Mouse (Mus musculus): ENCODE data around the gene Ogdhl. TPM values are rescaled to one million over a fixed set of nuclear protein-coding genes. Genes with fewer than 3 reads are reported as not detected.

Ogdhl gene
- polyA plus RNA-seq (2012; rRNA removed): 0.40 and 0.45 TPM in 2 replicates

DNA sequence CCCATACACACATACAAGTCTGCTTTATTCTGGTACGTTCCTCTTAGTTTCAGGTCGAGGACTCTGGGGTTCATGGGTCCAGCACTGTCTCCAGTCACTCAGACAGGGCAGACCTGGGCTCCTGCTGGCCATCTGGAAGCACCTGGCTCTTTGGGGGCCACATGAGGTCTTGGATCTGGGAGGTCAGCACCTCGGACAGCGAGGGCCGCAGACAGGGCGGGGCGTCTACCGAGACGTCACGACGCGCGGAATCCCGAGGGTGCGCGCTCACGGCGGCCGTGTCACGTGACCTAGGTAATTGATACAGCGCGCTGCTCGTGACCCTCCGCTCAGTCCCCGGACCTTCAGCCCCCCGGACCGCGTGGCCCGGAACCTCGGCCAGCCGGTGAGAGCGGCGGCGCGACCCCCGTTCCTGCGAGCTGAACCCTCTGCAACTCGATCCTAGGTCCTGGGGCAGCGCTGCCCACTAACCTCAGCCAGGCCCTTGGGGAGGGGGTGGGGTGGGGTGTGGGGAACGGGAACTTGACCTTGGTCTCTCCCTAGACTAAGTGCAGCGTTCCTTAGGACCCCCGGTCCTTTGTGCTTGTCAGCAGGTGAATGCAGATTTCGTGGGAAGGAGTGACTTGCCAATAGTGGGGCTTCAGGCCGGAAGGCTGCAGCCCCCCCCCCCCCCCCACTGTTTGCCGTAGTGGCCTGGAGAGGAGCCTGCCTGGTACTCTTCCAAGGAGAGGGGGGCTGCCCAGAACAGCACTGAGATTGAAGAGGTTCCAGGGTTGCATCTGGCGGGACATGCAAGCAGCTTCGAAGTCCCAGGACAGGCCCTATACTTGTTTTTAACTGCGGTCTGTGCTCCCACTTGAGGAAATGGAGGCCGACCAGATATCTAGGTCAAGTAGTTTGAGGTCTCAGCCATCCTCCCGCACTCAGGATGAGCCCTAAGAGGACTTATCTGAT, at the start of gene Ogdhl:
Ogdhl (plus strand) TSS at position 288 of the 954 bp plus-strand sequence.

DNA sequence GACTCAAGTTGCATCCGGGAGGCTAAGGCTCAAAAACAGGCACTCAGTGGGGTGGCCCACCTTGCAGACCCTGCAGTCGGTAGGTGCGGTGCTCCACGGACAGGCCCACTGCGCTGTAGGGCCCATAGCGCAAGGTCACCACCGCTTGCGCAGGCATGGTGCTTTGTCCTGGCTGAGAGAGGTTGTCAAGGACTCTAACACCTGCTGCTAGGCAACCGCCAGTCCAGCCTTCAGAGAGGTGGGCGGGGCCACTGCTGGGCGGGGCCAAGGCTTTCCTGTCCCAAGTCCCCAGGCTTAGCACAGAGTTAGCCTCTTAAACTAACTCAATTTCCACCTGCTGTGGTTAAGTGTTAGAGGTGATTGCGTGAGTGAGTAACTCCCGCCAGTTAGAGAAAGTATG, 66.4 kb downstream of the Ogdhl start, which contains the start of gene 1700024G13Rik:
1700024G13Rik (minus strand) TSS at position 196 of the 400 bp plus-strand sequence.

Other genes with a start within 250 kb of the Ogdhl start
- gene Oxnad1, start 236.6 kb upstream of the Ogdhl start, polyA plus RNA-seq (2012; rRNA removed): 14.8 and 15.7 TPM in 2 replicates
- gene Dph3, start 236.3 kb upstream of the Ogdhl start, polyA plus RNA-seq (2012; rRNA removed): 35.2 and 37.4 TPM in 2 replicates
- gene Msmb, start 180.0 kb upstream of the Ogdhl start, polyA plus RNA-seq (2012; rRNA removed): 0.15 and 0.27 TPM in 2 replicates
- 104 and 141 TPM in 2 replicates for gene Ncoa4, start 162.2 kb upstream of the Ogdhl start, polyA plus RNA-seq (2012; rRNA removed)
- gene Timm23, start 120.1 kb upstream of the Ogdhl start, polyA plus RNA-seq (2012; rRNA removed): 90.5 and 100 TPM in 2 replicates
- 6.6 and 7.1 TPM in 2 replicates for gene Parg, start 120.1 kb upstream of the Ogdhl start, polyA plus RNA-seq (2012; rRNA removed)
- gene 1700024G13Rik, start 66.4 kb downstream of the Ogdhl start, polyA plus RNA-seq (2012; rRNA removed): not detected in 2 replicates
- not detected in 2 replicates for gene Slc18a3, start 142.8 kb downstream of the Ogdhl start, polyA plus RNA-seq (2012; rRNA removed)
- gene Chat, start 144.0 kb downstream of the Ogdhl start, polyA plus RNA-seq (2012; rRNA removed): not detected in 2 replicates
- 3.5 and 3.9 TPM in 2 replicates for gene Ercc6, start 191.5 kb downstream of the Ogdhl start, polyA plus RNA-seq (2012; rRNA removed)

Measured in liver, embryonic 14 days (tissue).